Mouse (Mus musculus) small intestine, adult 2 months (tissue): Measurements from ENCODE around the gene Uggt2. TPM values are rescaled to one million over a fixed set of nuclear protein-coding genes. Genes with fewer than 3 reads are reported as not detected.
"Not testable (repeated sequence)": the region's sequence is repeated elsewhere in the genome, so short reads cannot be mapped to it uniquely, and the experiment has no call there.

ENCODE experiments used
- H3K27ac ChIP-seq: fragments of 200-500 bp; 2 replicates; pipeline ENCODE4 v1.5.1; 2012; ENCODE audit warnings: low read depth, low read length, control low read depth, inconsistent platforms; ENCODE audit not compliant: insufficient read depth
- H3K27me3 ChIP-seq: fragments of 200-500 bp; 2 replicates; pipeline ENCODE4 v1.6.1; 2012; ENCODE audit warnings: mild to moderate bottlenecking, moderate library complexity, low read length, inconsistent platforms; ENCODE audit not compliant: control insufficient read depth, insufficient read depth
- H3K36me3 ChIP-seq: fragments of 200-500 bp; 2 replicates; pipeline ENCODE4 v1.6.1; 2012; ENCODE audit warnings: mild to moderate bottlenecking, low read length, control low read depth, inconsistent platforms; ENCODE audit not compliant: control insufficient read depth, insufficient read depth
- H3K4me1 ChIP-seq: fragments of 200-500 bp; 2 replicates; pipeline ENCODE4 v1.6.1; 2012; ENCODE audit warnings: low read length, inconsistent platforms, mixed read lengths; ENCODE audit not compliant: control insufficient read depth, insufficient read depth, insufficient read length
- H3K4me3 ChIP-seq: fragments of 200-500 bp; 2 replicates; pipeline ENCODE4 v1.5.1; 2012; ENCODE audit warnings: low read depth, mild to moderate bottlenecking, control low read depth, inconsistent platforms, low read length, moderate library complexity
- CTCF ChIP-seq: fragments of 200-500 bp; IDR thresholded peaks from 2 replicates; pipeline ENCODE4 v1.5.1; 2012; ENCODE audit warnings: low read depth, mild to moderate bottlenecking, control low read depth, inconsistent platforms, low read length, moderate library complexity, mixed read lengths; ENCODE audit not compliant: insufficient replicate concordance, insufficient read length; ENCODE audit errors: extremely low read depth
- POLR2A ChIP-seq: fragments of 200-500 bp; IDR thresholded peaks from 2 replicates; pipeline ENCODE4 v1.6.1; 2012; ENCODE audit warnings: low read depth, mild to moderate bottlenecking, control low read depth, inconsistent platforms, low read length, moderate library complexity
- WGBS: fragments of 180-500 bp; shearing (Covaris S2); methylation state at CpG from one replicate; pipeline ENCODE4 v1.1.7; 2018; 5-methylcytosine and 5-hydroxymethylcytosine counted together
- polyA plus RNA-seq: library from polyadenylated mRNA; depleted of rRNA; stranded (reverse); fragments of >200 nt; gene quantifications from 2 replicates; pipeline ENCODE4 v1.2.3, GENCODE M21; 2012

Gene Uggt2
- polyA plus RNA-seq, 1 experiment: 0.33 TPM

GRCm38 (mm10) chr14:118987523-118988496 is 111.4 kb downstream of the Uggt2 start:
- Histone ChIP-seq H3K36me3 (no peaks in the 10 kb centered on the region), H3K27me3 (no peaks in the 10 kb centered on the region), H3K27ac (no peak overlapping the region), H3K4me1 (no peaks in the 10 kb centered on the region), H3K4me3 (no peak overlapping the region)
- no peak for TF ChIP-seq CTCF
- no peak for TF ChIP-seq POLR2A
- 53% methylated on average over 13 of the region's 13 CpGs for WGBS

DNA sequence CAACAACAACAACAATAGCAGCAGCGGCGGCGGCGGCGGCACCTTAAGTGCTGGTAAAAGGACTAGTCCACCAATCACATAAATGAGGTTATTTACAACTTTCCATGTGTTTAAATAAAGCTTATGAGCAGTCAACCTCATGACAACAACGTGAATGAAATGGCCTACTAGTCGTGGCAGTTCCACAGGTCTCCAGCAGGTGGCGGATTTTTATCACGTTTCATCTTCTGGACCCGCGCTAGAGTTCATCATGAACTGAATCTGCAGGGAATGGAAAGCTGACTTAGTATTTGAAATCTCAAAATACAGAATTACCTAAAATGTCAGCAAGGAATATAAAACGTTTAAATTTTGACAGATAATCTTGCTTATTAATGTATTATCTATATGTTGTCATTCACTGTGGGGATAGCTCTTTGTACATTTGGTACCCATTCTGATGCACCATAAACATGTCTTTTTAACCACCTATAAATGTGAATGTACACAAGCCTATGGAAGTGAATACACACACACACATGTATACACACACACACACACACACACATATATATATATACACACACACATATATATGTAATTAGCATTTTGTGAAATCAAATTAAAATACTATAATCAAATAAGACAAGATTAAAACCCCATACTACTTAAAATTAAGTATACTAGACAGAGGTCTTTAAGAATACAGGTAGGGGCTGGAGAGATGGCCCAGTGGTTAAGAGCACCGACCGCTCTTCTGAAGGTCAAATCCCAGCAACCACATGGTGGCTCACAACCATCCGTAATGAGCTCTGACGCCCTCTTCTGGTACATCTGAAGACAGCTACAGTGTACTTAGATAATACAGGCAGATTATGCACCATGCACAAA is 112.3 kb downstream of the Uggt2 start:
- Histone ChIP-seq H3K4me1 (no peaks in the 10 kb centered on the region), H3K4me3 (no peak overlapping the region), H3K36me3 (no peaks in the 10 kb centered on the region), H3K27me3 (no peaks in the 10 kb centered on the region), H3K27ac (no peak overlapping the region)
- TF ChIP-seq POLR2A: no peak
- peak; percentile 72; the same call in 1 of the 2 replicates for TF ChIP-seq CTCF
- WGBS: 41% methylated on average over 16 of the region's 16 CpGs

- H3K27ac ChIP-seq: no peak overlapping the region
- H3K4me3 ChIP-seq: no peak overlapping the region
- 80% methylated on average over 4 of the region's 4 CpGs for WGBS
- H3K36me3 ChIP-seq: peaks cover 10% of the 10 kb centered on the region
- no peaks in the 10 kb centered on the region for H3K27me3 ChIP-seq
- TF ChIP-seq CTCF (no peak), POLR2A (no peak)
- H3K4me1 ChIP-seq: no peaks in the 10 kb centered on the region
Measured at GRCm38 (mm10) chr14:118984161-118984560, 115.1 kb downstream of the Uggt2 start.

GRCm38 (mm10) chr14:118983396-118983795 is 115.8 kb downstream of the Uggt2 start:
- TF ChIP-seq CTCF (no peak), POLR2A (no peak)
- Histone ChIP-seq H3K36me3 (peaks cover 15% of the 10 kb centered on the region), H3K27me3 (no peaks in the 10 kb centered on the region), H3K4me1 (no peaks in the 10 kb centered on the region), H3K27ac (no peak overlapping the region), H3K4me3 (no peak overlapping the region)

GRCm38 (mm10) chr14:118982429-118983045 is 116.7 kb downstream of the Uggt2 start:
- not testable (repeated sequence) for H3K27me3 ChIP-seq, H3K4me3 ChIP-seq, H3K4me1 ChIP-seq, H3K27ac ChIP-seq
- WGBS: 64% methylated on average over 10 of the region's 11 CpGs
- peaks cover 23% of the 10 kb centered on the region for H3K36me3 ChIP-seq

- peaks cover 29% of the 10 kb centered on the region for H3K36me3 ChIP-seq
- 85% methylated on average over 6 of the region's 6 CpGs for WGBS
- not testable (repeated sequence) for H3K4me1 ChIP-seq, H3K4me3 ChIP-seq, H3K27ac ChIP-seq, H3K27me3 ChIP-seq
Measured at GRCm38 (mm10) chr14:118981711-118982428, 117.4 kb downstream of the Uggt2 start.

DNA sequence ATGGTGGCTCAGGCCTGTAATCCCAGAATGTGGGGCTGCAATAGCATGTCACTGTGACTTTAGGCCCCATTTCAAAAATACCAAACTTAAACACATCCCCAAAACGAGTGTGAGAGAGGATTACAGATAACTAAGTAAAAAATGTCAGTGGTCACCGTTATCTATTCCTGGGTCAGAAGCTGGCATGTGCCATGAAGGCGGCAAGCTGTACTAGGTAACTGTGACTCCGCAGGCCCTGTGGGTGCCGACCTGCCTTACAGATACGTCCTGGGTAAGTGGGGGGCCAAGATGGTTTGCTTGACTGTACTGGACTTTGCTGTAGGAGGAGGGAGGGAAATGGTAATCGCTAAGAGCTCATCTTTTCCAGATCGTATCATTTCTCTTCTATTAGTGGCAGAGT is 118.3 kb downstream of the Uggt2 start:
- H3K36me3 ChIP-seq: peaks cover 36% of the 10 kb centered on the region
- TF ChIP-seq CTCF: no peak
- no peak for TF ChIP-seq POLR2A
- no peaks in the 10 kb centered on the region for H3K4me1 ChIP-seq
- H3K4me3 ChIP-seq: no peak overlapping the region
- H3K27ac ChIP-seq: no peak overlapping the region
- no peaks in the 10 kb centered on the region for H3K27me3 ChIP-seq
- WGBS: 85% methylated on average over 8 of the region's 8 CpGs
